Mouse (Mus musculus): Measurements from ENCODE around the gene Gdf1. TPM values are rescaled to one million over a fixed set of nuclear protein-coding genes. Genes with fewer than 3 reads are reported as not detected.

Gene Gdf1
- polyA plus RNA-seq (2015; fragmentation: Nextera tagmentation; extraction: Ambion mirVana): 0.17 and 0.29 TPM in 2 replicates

DNA sequence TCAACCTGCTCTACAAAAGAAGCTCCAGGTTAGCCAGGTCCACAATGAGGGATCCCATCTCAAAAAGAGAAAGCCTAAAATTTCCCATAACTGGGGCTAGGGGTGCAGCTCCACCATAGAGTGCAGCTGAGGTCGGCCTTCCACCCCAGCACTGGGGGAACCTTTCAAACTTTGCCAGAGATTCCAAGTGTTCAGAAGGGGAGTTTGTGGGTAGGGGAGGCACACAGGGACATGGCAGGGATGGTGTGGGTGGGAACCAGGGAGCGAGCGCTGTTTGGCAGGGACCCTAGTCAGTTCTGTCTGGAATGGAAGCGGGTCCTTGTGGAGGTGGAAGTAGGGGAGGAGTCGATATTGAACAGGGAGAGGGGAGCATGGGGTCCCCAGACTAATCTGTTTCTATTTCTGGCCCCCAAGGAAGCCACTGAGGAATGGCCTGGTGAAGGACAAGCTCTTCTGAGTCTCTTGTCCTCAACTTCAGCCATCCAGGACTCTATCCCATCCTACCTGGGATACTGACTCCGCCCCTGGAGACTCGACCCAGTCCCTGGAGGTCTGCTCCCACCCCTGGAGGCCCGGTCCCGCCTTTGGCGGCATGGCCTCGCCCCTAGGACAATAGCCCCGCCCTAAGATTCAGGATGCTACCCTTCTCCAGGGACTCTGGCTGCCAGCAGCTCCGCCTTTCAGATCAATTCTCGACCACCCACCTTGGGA lies at the start of gene Gdf1:
TSS of gene Gdf1 (plus strand) at position 694 of the 711 bp plus-strand sequence.
- peaks cover 55% of the 10 kb centered on the region for H3K4me1 ChIP-seq (replicated peaks)
- 0 out of 2 replicates have a peak, but pooled peaks have one; percentile 9 for ATAC-seq (ENCODE audit: low read depth)
- WGBS (ENCODE audit: insufficient replicate concordance): 38% methylated on average over 14 of the region's 14 CpGs
- H3K27me3 ChIP-seq: no peaks in the 10 kb centered on the region; the same call in 1 of the 2 replicates
- peaks cover 38% of the 10 kb centered on the region for H3K36me3 ChIP-seq
- H3K27ac ChIP-seq: peak within 1 kb of the TSS; percentile 93
- no peak within 1 kb of the TSS for H3K4me3 ChIP-seq (replicated peaks)
- H3K4me2 ChIP-seq: peak within 1 kb of the TSS; percentile 26
- peak; percentile 50 for DNase-seq
- H3K9me3 ChIP-seq (replicated peaks): 0 out of 2 replicates have a peak, but pooled peaks cover 3% of the 10 kb centered on the region
- H3K9ac ChIP-seq: no peak within 1 kb of the TSS; the same call in 1 of the 2 replicates

DNA sequence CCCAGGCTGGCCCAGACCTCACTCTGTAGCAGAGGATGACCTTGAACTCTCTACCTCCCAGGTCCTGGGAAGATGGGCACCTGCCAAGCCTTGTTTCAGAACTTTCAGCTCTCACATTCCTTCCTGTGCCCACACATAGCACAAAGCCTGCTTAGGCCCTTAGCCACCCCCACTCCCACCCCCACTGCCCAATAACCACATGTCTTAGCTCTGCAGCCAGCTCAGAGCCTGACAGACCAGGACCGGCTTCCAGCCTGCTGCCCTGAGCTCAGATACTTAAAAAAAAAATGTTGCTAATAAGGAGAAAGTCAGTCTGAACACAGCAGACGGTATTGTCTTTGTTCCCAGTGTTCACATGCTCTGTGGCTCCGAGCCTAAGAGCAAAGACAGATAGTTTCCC lies 48.6 kb upstream of the Gdf1 start:
- H3K27ac ChIP-seq: peak overlapping the region; percentile 40
- H3K27me3 ChIP-seq: peaks cover 10% of the 10 kb centered on the region; the same call in 1 of the 2 replicates
- H3K9me3 ChIP-seq (replicated peaks): no peaks in the 10 kb centered on the region
- no peak overlapping the region for H3K9ac ChIP-seq
- H3K36me3 ChIP-seq: peaks cover 14% of the 10 kb centered on the region
- DNase-seq (no peak), ATAC-seq (ENCODE audit: low read depth) (no peak)
- peaks cover 67% of the 10 kb centered on the region for H3K4me1 ChIP-seq (replicated peaks)
- 51% methylated on average over 3 of the region's 3 CpGs for WGBS (ENCODE audit: insufficient replicate concordance)
- no peak overlapping the region for H3K4me2 ChIP-seq
- H3K4me3 ChIP-seq (replicated peaks): no peak overlapping the region

DNA sequence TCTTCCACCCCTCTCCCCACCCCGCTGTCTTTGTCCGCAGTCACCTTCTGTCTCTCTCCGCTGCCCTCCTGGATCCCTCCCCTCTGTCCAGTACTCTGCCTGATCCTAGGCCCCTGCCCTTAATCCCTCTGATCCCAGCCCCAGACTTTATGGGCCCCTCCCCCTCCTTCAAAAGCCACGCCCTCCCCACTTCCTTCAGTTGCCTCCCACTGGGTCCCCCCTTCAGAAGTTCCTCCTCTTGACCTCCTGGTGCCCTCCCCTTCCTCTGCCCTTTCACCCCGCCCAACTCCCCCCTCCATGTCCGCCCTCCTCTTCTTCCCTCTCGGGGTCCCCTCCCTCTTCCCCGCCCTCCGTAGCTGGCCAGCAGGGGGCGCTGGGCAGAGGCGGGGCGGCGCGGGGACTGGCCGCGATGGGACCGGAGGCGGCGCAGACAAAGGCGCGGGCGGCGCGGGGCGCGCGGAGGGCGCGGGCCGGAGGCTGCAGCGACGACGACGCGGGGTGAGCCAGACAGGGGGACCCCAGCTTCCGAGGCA lies 46.9 kb upstream of the Gdf1 start, which contains the start of gene Homer3:
TSS of gene Homer3 (plus strand) at position 225 of the 533 bp plus-strand sequence.
- ATAC-seq (ENCODE audit: low read depth) (peak; percentile 84), DNase-seq (peak; percentile 74)
- Histone ChIP-seq H3K9ac (peak within 1 kb of the TSS; percentile 84), H3K27me3 (peaks cover 10% of the 10 kb centered on the region; the same call in 1 of the 2 replicates), H3K4me1 (replicated peaks) (peaks cover 50% of the 10 kb centered on the region), H3K36me3 (peaks cover 30% of the 10 kb centered on the region), H3K27ac (peak within 1 kb of the TSS; percentile 66), H3K4me3 (replicated peaks) (peak within 1 kb of the TSS; percentile 72), H3K9me3 (replicated peaks) (peaks cover 7% of the 10 kb centered on the region; the same call in 1 of the 2 replicates), H3K4me2 (peak within 1 kb of the TSS; percentile 97)
- WGBS (ENCODE audit: insufficient replicate concordance): 1% methylated on average over 35 of the region's 36 CpGs

DNA sequence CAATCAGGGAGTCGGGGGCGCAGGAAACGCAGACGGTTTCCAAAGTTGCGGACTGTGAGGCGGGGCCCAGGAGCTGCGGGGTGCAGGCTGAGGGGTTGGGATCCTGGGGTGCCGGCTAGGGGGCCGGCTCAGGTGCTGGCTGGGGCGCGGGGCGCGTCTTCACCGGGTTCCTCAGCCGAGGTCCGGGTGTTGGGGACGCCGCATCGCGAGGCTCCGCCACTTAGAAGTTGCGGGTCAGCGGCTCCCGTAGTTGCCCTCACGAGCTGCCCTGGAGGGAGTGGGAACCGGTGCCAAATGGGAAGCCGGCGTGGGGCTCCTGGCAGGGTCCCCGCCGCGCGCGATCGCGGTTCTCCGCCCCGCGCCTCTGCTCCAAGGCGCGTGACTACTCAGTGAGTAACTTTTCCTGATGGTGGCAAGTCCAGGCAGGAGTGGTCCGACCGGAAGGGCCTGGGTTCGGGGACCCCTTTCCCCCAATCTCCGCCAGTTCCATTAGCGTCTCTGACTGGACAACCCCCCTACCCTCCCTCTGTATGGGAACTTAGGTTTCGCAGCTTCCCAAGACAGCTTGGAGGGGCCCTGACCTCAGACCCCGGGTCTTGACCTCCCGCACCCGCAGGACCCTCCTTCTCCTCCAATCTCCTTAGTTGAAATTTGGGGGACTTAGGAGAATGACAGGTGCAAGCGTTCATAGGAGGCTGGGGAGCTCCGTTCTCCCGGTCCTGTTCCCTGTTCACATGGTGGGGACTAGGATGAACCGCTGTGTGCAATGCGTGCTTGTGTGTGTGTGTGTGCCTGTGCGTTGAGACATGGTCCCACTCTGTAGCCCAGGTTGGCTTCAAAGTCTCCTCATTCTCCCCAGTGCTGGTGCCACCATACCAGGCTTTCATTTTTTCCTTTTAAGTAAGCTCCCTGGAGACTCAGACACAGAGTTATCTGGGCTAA lies 46.2 kb upstream of the Gdf1 start:
- H3K4me1 ChIP-seq (replicated peaks): peaks cover 42% of the 10 kb centered on the region
- H3K27me3 ChIP-seq: peaks cover 10% of the 10 kb centered on the region; the same call in 1 of the 2 replicates
- peak overlapping the region; percentile 72 for H3K4me3 ChIP-seq (replicated peaks)
- peak overlapping the region; percentile 66 for H3K27ac ChIP-seq
- peak overlapping the region; percentile 84 for H3K9ac ChIP-seq
- ATAC-seq (ENCODE audit: low read depth): peak; percentile 49; the same call in 1 of the 2 replicates
- H3K9me3 ChIP-seq (replicated peaks): peaks cover 7% of the 10 kb centered on the region; the same call in 1 of the 2 replicates
- peak overlapping the region; percentile 97 for H3K4me2 ChIP-seq
- 2% methylated on average over 51 of the region's 55 CpGs for WGBS (ENCODE audit: insufficient replicate concordance)
- peaks cover 30% of the 10 kb centered on the region for H3K36me3 ChIP-seq
- DNase-seq: no peak

DNA sequence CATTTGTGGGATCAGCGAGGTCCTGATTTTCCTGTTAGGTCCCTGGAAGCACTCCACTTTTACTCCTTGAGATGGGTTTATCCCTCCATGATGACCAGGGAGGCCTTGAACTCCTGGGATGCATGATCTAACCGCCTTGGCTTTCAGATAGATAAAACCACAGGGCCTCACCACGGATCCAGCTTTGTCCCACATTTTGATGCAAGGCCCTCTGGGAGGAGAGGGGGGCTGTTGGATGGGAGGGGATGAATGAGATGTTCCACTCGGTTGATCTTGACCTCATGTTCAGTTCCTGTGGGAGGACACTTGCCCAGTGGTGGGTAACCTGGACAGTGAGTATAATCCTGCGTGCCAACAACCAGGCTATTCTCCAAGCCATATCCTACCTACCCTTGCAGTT lies 45.2 kb upstream of the Gdf1 start:
- Histone ChIP-seq H3K9me3 (replicated peaks) (peaks cover 7% of the 10 kb centered on the region; the same call in 1 of the 2 replicates), H3K27me3 (peaks cover 10% of the 10 kb centered on the region; the same call in 1 of the 2 replicates), H3K4me1 (replicated peaks) (peaks cover 32% of the 10 kb centered on the region), H3K4me3 (replicated peaks) (no peak overlapping the region), H3K36me3 (peaks cover 30% of the 10 kb centered on the region), H3K4me2 (no peak overlapping the region), H3K27ac (no peak overlapping the region), H3K9ac (no peak overlapping the region)
- 61% methylated on average over 5 of the region's 5 CpGs for WGBS (ENCODE audit: insufficient replicate concordance)
- DNase-seq (no peak), ATAC-seq (ENCODE audit: low read depth) (no peak)

DNA sequence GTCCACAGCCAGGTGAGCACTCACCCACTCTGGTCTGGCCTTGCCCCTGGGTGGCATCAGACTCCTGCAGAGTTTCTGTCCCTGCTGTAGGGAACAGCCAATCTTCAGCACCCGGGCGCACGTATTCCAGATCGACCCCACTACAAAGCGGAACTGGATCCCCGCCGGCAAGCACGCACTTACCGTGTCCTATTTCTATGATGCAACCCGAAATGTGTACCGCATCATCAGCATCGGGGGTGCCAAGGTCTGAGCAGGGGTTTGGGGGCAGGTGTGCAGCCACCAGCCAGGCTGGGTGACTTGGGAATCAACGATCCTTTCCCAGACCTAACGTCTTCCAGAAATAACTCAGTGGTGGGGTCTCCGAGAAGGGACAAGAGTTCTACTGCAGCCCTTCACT lies 44.3 kb upstream of the Gdf1 start:
- Histone ChIP-seq H3K27ac (no peak overlapping the region), H3K4me3 (replicated peaks) (no peak overlapping the region), H3K4me1 (replicated peaks) (peaks cover 30% of the 10 kb centered on the region), H3K9ac (no peak overlapping the region), H3K27me3 (peaks cover 10% of the 10 kb centered on the region; the same call in 1 of the 2 replicates), H3K4me2 (no peak overlapping the region), H3K9me3 (replicated peaks) (peaks cover 7% of the 10 kb centered on the region; the same call in 1 of the 2 replicates), H3K36me3 (peaks cover 32% of the 10 kb centered on the region)
- WGBS (ENCODE audit: insufficient replicate concordance): 93% methylated on average over 15 of the region's 15 CpGs
- DNase-seq: no peak
- ATAC-seq (ENCODE audit: low read depth): no peak

DNA sequence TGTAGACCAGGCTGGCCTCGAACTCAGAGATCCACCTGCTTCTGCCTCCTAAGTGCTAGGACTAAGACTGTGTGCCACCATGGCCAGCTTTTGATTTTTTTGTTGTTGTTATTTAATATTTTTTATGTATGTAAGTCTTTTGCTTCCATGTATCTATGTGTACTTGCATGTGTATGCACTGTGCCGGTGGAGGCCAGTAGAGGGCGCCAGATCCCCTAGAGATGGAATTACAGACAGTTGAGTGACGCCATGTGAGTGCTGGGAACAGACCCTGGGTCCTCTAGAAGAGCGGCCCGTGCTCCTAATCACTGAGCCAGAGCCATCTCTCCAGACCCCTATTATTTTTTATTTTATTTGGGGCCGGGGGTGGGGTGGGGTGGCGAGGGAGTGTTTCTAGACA lies 42.9 kb upstream of the Gdf1 start:
- no peak overlapping the region for H3K4me3 ChIP-seq (replicated peaks)
- no peak overlapping the region for H3K4me2 ChIP-seq
- H3K27me3 ChIP-seq: peaks cover 10% of the 10 kb centered on the region; the same call in 1 of the 2 replicates
- ATAC-seq (ENCODE audit: low read depth): no peak
- H3K9ac ChIP-seq: no peak overlapping the region
- no peak overlapping the region for H3K27ac ChIP-seq
- H3K9me3 ChIP-seq (replicated peaks): peaks cover 7% of the 10 kb centered on the region; the same call in 1 of the 2 replicates
- H3K36me3 ChIP-seq: peaks cover 44% of the 10 kb centered on the region
- WGBS (ENCODE audit: insufficient replicate concordance): 76% methylated on average over 8 of the region's 8 CpGs
- no peak for DNase-seq
- peaks cover 21% of the 10 kb centered on the region for H3K4me1 ChIP-seq (replicated peaks)

DNA sequence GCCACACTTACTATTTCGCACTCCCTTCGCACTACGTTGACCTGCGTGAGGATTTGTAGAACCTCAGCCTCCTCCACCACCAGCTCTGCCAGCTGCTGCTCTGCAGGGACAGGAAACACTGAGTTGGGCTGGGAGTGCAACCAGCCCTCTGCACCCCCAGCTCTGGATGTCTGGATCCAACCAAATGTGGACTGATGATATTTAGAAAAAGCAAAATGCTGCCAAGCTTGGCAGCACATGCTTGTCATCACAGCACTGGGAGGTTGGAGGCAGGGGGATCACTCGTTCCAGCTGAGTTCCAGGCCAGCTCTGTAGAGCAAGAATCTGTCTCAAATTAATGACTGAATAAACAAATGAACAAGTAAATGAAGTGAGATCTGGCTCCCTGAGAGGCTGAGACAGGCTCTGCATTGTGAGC lies 35.6 kb upstream of the Gdf1 start:
- DNase-seq (no peak), ATAC-seq (ENCODE audit: low read depth) (no peak)
- no peaks in the 10 kb centered on the region for H3K9me3 ChIP-seq (replicated peaks)
- 67% methylated on average over 5 of the region's 5 CpGs for WGBS (ENCODE audit: insufficient replicate concordance)
- no peak overlapping the region for H3K9ac ChIP-seq
- no peak overlapping the region for H3K4me3 ChIP-seq (replicated peaks)
- no peaks in the 10 kb centered on the region for H3K4me1 ChIP-seq (replicated peaks)
- H3K27ac ChIP-seq: no peak overlapping the region
- H3K27me3 ChIP-seq: no peaks in the 10 kb centered on the region
- no peak overlapping the region for H3K4me2 ChIP-seq
- H3K36me3 ChIP-seq: peaks cover 81% of the 10 kb centered on the region

DNA sequence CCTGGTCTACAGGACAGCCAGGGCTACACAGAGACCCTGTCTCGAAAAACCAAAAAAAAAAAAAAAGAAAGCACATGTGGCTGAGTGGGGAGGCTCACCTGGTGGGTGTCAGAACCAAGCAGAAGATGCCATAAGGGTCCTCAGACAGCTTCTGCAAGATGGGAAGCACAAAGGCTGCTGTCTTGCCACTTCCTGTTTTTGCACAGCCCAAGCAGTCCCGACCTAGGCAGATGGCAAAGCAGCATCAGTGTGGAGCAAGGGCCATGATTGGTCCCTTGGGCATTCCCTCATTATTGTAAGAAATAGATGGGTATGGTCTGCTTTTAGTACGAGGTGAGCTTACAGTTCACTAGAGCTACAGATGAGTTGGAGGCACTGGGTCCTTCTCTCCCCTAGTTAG lies 28.7 kb upstream of the Gdf1 start:
- peaks cover 60% of the 10 kb centered on the region for H3K36me3 ChIP-seq
- no peaks in the 10 kb centered on the region for H3K9me3 ChIP-seq (replicated peaks)
- H3K27me3 ChIP-seq: no peaks in the 10 kb centered on the region
- H3K4me3 ChIP-seq (replicated peaks): peak overlapping the region; percentile 90
- peaks cover 34% of the 10 kb centered on the region for H3K4me1 ChIP-seq (replicated peaks)
- peak overlapping the region; percentile 90 for H3K9ac ChIP-seq
- peak overlapping the region; percentile 91 for H3K4me2 ChIP-seq
- no peak overlapping the region for H3K27ac ChIP-seq
- 59% methylated on average over 3 of the region's 3 CpGs for WGBS (ENCODE audit: insufficient replicate concordance)
- DNase-seq (no peak), ATAC-seq (ENCODE audit: low read depth) (no peak)

DNA sequence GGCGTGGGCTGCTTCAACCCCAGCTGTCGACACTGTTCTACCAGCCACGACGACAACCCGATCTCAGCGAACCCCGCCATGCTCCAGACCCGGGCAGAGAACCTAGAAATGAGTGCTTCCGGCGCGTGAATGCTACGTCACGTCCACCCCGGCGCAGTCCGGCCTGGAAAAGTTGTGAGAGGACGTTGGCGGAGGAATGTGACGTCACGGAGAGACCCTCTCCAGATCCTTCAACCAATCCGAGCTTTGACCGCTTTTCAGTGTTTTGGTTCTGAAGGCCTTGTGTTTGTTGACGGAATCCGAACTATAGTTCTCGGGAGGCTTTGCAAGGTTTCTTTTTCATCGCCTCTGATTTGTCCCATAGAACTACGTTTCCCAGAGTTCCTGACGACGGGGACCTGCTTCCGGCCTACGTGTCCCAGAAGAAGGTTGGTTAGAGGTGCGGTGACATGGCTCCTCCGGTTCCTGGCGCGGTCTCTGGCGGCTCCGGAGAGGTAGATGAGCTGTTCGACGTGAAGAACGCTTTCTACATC lies 27.2 kb upstream of the Gdf1 start, which contains the start of the genes Ddx49 and Cope:
TSS of gene Ddx49 (minus strand) at position 132 of the 533 bp plus-strand sequence.
TSS of gene Cope (plus strand) at position 161 of the 533 bp plus-strand sequence.
- WGBS (ENCODE audit: insufficient replicate concordance): under 1% methylated on average over 40 of the region's 40 CpGs
- no peaks in the 10 kb centered on the region for H3K27me3 ChIP-seq
- H3K4me2 ChIP-seq: peak within 1 kb of the TSS; percentile 91
- peak within 1 kb of the TSS; percentile 90 for H3K9ac ChIP-seq
- no peaks in the 10 kb centered on the region for H3K9me3 ChIP-seq (replicated peaks)
- H3K36me3 ChIP-seq: peaks cover 59% of the 10 kb centered on the region
- peak within 1 kb of the TSS; percentile 90 for H3K4me3 ChIP-seq (replicated peaks)
- DNase-seq (peak; percentile 83), ATAC-seq (ENCODE audit: low read depth) (peak; percentile 90)
- H3K27ac ChIP-seq: peak within 1 kb of the TSS; percentile 74
- H3K4me1 ChIP-seq (replicated peaks): peaks cover 34% of the 10 kb centered on the region

Measured in liver, embryonic 13.5 days (tissue).